Mouse (Mus musculus) adipose tissue, adult 10 weeks (tissue): ENCODE results near the gene Lrrc75a. TPM values are rescaled to one million over a fixed set of nuclear protein-coding genes. Genes with fewer than 3 reads are reported as not detected.

Source experiments
- polyA plus RNA-seq: library from polyadenylated mRNA; stranded (reverse); fragments of 350-450 nt; fragmentation: Illumina TruSeq; extraction: RNeasy Lipid Tissue Mini Kit (QIAGEN cat#74804); gene quantifications from one replicate; pipeline ENCODE4 v1.2.3, GENCODE M21; 2014; ENCODE audit warnings: low read depth, low replicate concordance

Gene Lrrc75a
- polyA plus RNA-seq, result 8.2 TPM

GRCm38 (mm10) chr11:62647661-62648590 is at the start of gene Lrrc75a:
Gene Lrrc75a, minus strand, starts transcription at chr11:62648523.

GRCm38 (mm10) chr11:62648591-62649391 is 468 bp upstream of the Lrrc75a start, which contains the start of gene Mmgt2:
Gene Mmgt2, plus strand, starts transcription at chr11:62648664.

GRCm38 (mm10) chr11:62573959-62574702 is 74.2 kb downstream of the Lrrc75a start, which contains the start of gene Trpv2:
Gene Trpv2, plus strand, starts transcription at chr11:62574486.

Other genes with a start within 250 kb of the Lrrc75a start
- 11.2 TPM for gene Pigl, start 190.1 kb downstream of the Lrrc75a start, polyA plus RNA-seq
- 102 TPM for gene Ncor1, start 190.0 kb downstream of the Lrrc75a start, polyA plus RNA-seq
- gene Cenpv, start 109.3 kb downstream of the Lrrc75a start, polyA plus RNA-seq, result 33.3 TPM
- 1,871 TPM for gene Ubb, start 97.4 kb downstream of the Lrrc75a start, polyA plus RNA-seq
- gene Trpv2, start 74.0 kb downstream of the Lrrc75a start, polyA plus RNA-seq, result 8.3 TPM
- gene Mmgt2, start 141 bp upstream of the Lrrc75a start, polyA plus RNA-seq, result 53.6 TPM
- 2.7 TPM for gene Zfp287, start 83.4 kb upstream of the Lrrc75a start, polyA plus RNA-seq
- not detected for gene Gm10428, start 104.6 kb upstream of the Lrrc75a start, polyA plus RNA-seq
- gene Zfp286, start 140.9 kb upstream of the Lrrc75a start, polyA plus RNA-seq, result 2.2 TPM
- 7.1 TPM for gene Trim16, start 171.7 kb upstream of the Lrrc75a start, polyA plus RNA-seq
- 3.0 TPM for gene Fbxw10, start 198.5 kb upstream of the Lrrc75a start, polyA plus RNA-seq
- gene Tvp23b, start 230.9 kb upstream of the Lrrc75a start, polyA plus RNA-seq, result 86.3 TPM